Mouse (Mus musculus) C2C12 (cell line): ENCODE data around the gene Drd4.

Source experiments
- CTCF ChIP-seq: IDR thresholded peaks from one replicate; pipeline ENCODE4 v1.5.1; 2011; ENCODE audit not compliant: control insufficient read depth, insufficient read depth, insufficient read length
- FOSL1 ChIP-seq: IDR thresholded peaks from one replicate; pipeline ENCODE4 v1.8.0; 2011; ENCODE audit warnings: mild to moderate bottlenecking, low read length; ENCODE audit not compliant: poor library complexity, insufficient read depth, severe bottlenecking
- MYOG ChIP-seq: IDR thresholded peaks from one replicate; pipeline ENCODE4 v1.6.1; 2011; ENCODE audit not compliant: control insufficient read depth, insufficient read length; ENCODE audit errors: extremely low read depth

DNA sequence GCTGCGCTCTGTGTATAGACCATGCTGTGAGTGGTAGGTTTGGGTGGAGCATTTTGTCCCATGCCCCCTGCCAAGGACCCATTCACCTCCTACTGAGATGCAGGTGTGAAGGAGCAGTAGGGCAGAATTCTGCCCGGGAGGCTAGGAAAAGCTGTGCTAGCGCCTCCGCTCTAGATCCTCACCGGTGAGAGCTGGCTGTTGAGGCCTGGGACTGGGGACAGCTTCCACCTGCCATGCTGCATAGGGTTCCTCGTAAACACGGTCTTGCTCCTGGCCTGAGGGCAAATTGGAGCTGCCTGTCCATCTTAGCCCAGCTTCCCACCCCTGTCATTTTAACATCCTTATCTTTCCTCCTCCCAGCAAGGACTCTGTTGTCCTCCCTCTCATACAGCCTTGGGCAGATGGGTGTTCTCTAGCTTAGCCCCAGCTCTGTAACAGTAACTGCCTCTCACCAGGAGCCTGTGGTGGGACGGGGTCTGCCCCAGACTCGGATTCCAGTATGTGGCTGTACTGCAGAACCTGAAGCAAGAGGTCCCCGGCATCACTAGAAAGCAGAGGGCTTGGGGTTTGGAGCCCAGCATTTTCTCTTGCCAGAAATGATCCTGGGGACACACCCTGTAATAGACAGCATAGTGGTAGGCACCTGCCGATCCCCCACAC is 27.6 kb upstream of the Drd4 start:
- TF ChIP-seq FOSL1 (no peak), CTCF (no peak), MYOG (no peak)
